Mouse (Mus musculus) limb, embryonic 11.5 days (tissue): Measurements from ENCODE around the gene Ccdc117. TPM values are rescaled to one million over a fixed set of nuclear protein-coding genes. Genes with fewer than 3 reads are reported as not detected.
"Not testable (repeated sequence)": the region's sequence is repeated elsewhere in the genome, so short reads cannot be mapped to it uniquely, and the experiment has no call there.

ENCODE experiments used
- ATAC-seq: fragments of 200-750 bp; cut with Nextera tagmentation; 2 replicates; pipeline ENCODE4 v1.8.0; 2017; ENCODE audit warnings: low read depth; ENCODE audit not compliant: insufficient number of reproducible peaks, low FRiP score, low TSS enrichment
- DNase-seq: peaks from one replicate; pipeline ENCODE4 v3.0.0-alpha.2; 2015; ENCODE audit warnings: low spot score
- H3K27ac ChIP-seq: fragments of 300-500 bp; sonication (generic); replicated peaks from 2 replicates; pipeline ENCODE4 v1.5.1; 2014; ENCODE audit warnings: low read depth, mild to moderate bottlenecking, low read length
- H3K27me3 ChIP-seq: fragments of 300-500 bp; sonication (generic); 2 replicates; pipeline ENCODE4 v1.6.1; 2014; ENCODE audit warnings: mild to moderate bottlenecking, low read length, mixed read lengths; ENCODE audit not compliant: control insufficient read depth, insufficient read depth
- H3K36me3 ChIP-seq: fragments of 300-500 bp; sonication (generic); 2 replicates; pipeline ENCODE4 v1.6.1; 2014; ENCODE audit warnings: mild to moderate bottlenecking, low read length, moderate library complexity, mixed read lengths; ENCODE audit not compliant: control insufficient read depth, insufficient read depth
- H3K4me1 ChIP-seq: fragments of 300-500 bp; sonication (generic); 2 replicates; pipeline ENCODE4 v1.6.1; 2014; ENCODE audit warnings: low read length, mixed read lengths; ENCODE audit not compliant: control insufficient read depth, insufficient read depth
- H3K4me2 ChIP-seq: fragments of 300-500 bp; sonication (generic); 2 replicates; pipeline ENCODE4 v1.6.1; 2014; ENCODE audit warnings: low read depth, mild to moderate bottlenecking, moderate library complexity; ENCODE audit not compliant: severe bottlenecking
- H3K4me3 ChIP-seq: fragments of 300-500 bp; sonication (generic); 2 replicates; pipeline ENCODE4 v1.5.1; 2014; ENCODE audit warnings: low read depth, low read length
- H3K9ac ChIP-seq: fragments of 300-500 bp; sonication (generic); 2 replicates; pipeline ENCODE4 v1.6.1; 2014; ENCODE audit warnings: mild to moderate bottlenecking, low read length
- H3K9me3 ChIP-seq: fragments of 300-500 bp; sonication (generic); 2 replicates; pipeline ENCODE4 v1.6.1; 2016; ENCODE audit warnings: low read length; ENCODE audit not compliant: control insufficient read depth
- WGBS: fragments of 180-500 bp; shearing (Covaris S2); extraction: QIAGEN DNeasy Blood & Tissue Kit; methylation state at CpG from one replicate; pipeline ENCODE4 v1.1.7; 2014; 5-methylcytosine and 5-hydroxymethylcytosine counted together
- polyA plus RNA-seq: library from polyadenylated mRNA; unstranded; fragments of >200 nt; fragmentation: Nextera tagmentation; extraction: Ambion mirVana; gene quantifications from 2 replicates; pipeline ENCODE4 v1.2.1, GENCODE M21; 2014

The Ccdc117 gene
- polyA plus RNA-seq, 1 experiment from 2014 or later, result 33.5 TPM

- no peak overlapping the region for H3K4me3 ChIP-seq
- no peaks in the 10 kb centered on the region for H3K9me3 ChIP-seq
- H3K27me3 ChIP-seq, result no peaks in the 10 kb centered on the region
- H3K4me1 ChIP-seq, result no peaks in the 10 kb centered on the region
- H3K36me3 ChIP-seq, result no peaks in the 10 kb centered on the region
- ATAC-seq (no peak), DNase-seq (no peak)
- no peak overlapping the region for H3K4me2 ChIP-seq
- 76% methylated on average over 8 of the region's 8 CpGs for WGBS
- H3K27ac ChIP-seq, result no peak overlapping the region
- no peak overlapping the region for H3K9ac ChIP-seq
Observed at GRCm38 (mm10) chr11:5512961-5513360, 29.0 kb downstream of the Ccdc117 start.

GRCm38 (mm10) chr11:5512099-5512725 lies 29.8 kb downstream of the Ccdc117 start:
- DNase-seq, result no peak
- no peaks in the 10 kb centered on the region for H3K9me3 ChIP-seq
- no peaks in the 10 kb centered on the region for H3K36me3 ChIP-seq
- H3K4me1 ChIP-seq, result no peaks in the 10 kb centered on the region
- H3K4me3 ChIP-seq, result no peak overlapping the region
- H3K4me2 ChIP-seq, result no peak overlapping the region
- 79% methylated on average over 12 of the region's 12 CpGs for WGBS
- no peak overlapping the region for H3K27ac ChIP-seq
- no peak overlapping the region for H3K9ac ChIP-seq
- H3K27me3 ChIP-seq, result no peaks in the 10 kb centered on the region
- no peak for ATAC-seq

DNA sequence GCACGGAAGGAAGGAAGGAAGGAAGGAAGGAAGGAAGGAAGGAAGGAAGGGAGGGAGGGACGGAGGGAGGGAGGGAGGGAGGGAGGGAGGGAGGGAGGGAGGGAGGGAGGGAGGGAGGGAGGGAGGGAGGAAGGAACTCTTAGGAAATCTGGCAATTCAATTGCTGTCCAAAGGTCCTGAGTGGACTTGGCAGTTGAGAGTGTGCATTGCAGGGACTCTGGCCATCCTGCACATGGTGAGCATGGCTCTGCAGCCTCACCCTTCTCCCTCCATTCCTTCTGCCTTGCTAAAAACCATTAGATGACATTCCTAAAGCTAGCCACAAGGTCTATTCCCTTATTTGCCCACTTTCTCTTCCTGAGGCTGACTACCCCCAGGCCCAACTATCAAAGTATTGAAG lies 31.3 kb downstream of the Ccdc117 start:
- ATAC-seq, H3K27ac ChIP-seq, H3K9ac ChIP-seq, H3K4me3 ChIP-seq, H3K4me1 ChIP-seq, DNase-seq, H3K4me2 ChIP-seq, H3K27me3 ChIP-seq, H3K36me3 ChIP-seq, H3K9me3 ChIP-seq: not testable (repeated sequence)
- 60% methylated on average over 1 of the region's 2 CpGs for WGBS

GRCm38 (mm10) chr11:5510099-5510391 lies 31.9 kb downstream of the Ccdc117 start:
- no peak for DNase-seq
- H3K27me3 ChIP-seq, result no peaks in the 10 kb centered on the region
- no peak overlapping the region for H3K9ac ChIP-seq
- no peak overlapping the region for H3K27ac ChIP-seq
- ATAC-seq, result no peak
- H3K4me3 ChIP-seq, result no peak overlapping the region
- H3K4me1 ChIP-seq, result no peaks in the 10 kb centered on the region
- whole genome bisulfite sequencing, result 85% methylated on average over 5 of the region's 5 CpGs
- H3K9me3 ChIP-seq, result no peaks in the 10 kb centered on the region
- H3K4me2 ChIP-seq, result no peak overlapping the region
- H3K36me3 ChIP-seq, result no peaks in the 10 kb centered on the region

- Histone ChIP-seq H3K9ac (no peak overlapping the region; the same call in 1 of the 2 replicates), H3K9me3 (no peaks in the 10 kb centered on the region), H3K36me3 (no peaks in the 10 kb centered on the region), H3K4me2 (no peak overlapping the region), H3K27ac (no peak overlapping the region), H3K4me3 (no peak overlapping the region), H3K4me1 (no peaks in the 10 kb centered on the region), H3K27me3 (no peaks in the 10 kb centered on the region)
- WGBS, result 82% methylated on average over 8 of the region's 8 CpGs
- ATAC-seq (no peak), DNase-seq (no peak)
Observed at GRCm38 (mm10) chr11:5509215-5510098, 32.5 kb downstream of the Ccdc117 start.

DNA sequence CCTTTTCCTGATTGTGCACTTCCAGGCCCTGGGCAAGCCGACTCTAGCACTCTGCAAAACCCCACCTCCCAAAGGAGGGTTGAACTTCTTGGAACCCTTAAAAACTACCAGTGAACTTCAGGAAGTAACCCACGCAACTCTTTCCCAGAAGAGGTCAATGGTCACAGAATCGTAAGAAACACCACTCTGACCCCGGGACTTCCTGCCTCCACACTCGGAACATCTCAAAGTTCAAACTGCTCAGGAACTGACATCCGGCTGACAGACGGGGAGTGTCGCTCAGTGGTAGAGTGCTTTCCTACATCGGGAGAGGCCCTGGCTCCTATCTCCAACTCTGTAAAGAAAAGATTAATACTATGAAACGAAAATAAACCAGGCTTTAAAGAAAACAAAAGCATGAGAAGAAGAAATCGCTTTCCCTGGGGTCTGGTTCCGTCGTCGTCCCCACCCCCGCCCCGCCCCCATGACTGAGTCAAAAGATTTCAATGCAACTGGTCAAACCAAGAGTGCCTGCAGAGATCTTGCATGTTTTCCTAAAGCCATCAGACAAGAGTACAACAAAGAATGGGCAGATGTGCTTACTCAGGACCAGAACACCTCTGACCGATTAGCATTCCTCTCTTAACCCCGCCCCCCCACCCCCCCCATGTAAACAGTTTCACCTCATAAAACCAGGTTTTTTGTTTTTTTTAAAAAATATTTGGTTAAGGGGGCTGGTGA lies 36.0 kb downstream of the Ccdc117 start:
- WGBS, result 44% methylated on average over 18 of the region's 18 CpGs

DNA sequence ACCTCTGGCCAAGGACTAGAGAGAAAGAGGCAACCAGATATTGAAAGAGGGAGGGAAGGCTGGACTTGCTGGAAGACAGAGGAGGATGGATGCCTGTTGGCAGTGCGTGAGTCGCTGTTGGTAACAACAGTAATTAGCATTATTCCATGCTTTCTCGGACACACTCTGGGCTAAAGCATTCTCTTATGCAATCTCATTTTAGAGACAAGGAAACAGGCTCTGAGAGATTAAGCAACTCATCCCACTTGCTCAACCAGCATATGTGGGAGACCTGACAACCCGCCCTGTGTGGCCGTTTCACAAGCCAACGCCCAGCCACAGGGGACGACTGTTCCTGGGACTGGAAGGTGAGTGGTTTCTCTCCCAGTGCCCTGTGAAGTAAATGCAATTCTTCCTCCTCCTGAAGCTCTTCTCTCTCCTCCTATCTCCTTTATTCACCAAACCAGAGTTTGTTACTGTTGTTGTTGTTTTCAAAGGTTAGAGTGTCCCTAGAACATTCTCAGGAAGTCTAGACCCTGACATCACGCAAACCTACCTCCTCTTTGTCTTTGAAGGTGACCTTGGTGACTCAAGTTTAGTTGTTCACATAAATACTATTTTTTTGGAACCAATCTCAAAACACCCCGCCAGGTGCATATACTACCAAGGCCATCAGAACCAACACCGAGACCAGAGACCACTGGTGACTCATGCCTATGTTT lies 39.5 kb downstream of the Ccdc117 start:
- no peaks in the 10 kb centered on the region for H3K4me1 ChIP-seq
- H3K4me2 ChIP-seq, result no peak overlapping the region
- ATAC-seq (no peak), DNase-seq (no peak)
- 90% methylated on average over 10 of the region's 10 CpGs for WGBS
- H3K9me3 ChIP-seq, result no peaks in the 10 kb centered on the region
- H3K36me3 ChIP-seq, result no peaks in the 10 kb centered on the region
- no peak overlapping the region for H3K9ac ChIP-seq
- H3K4me3 ChIP-seq, result no peak overlapping the region
- H3K27me3 ChIP-seq, result no peaks in the 10 kb centered on the region
- no peak overlapping the region for H3K27ac ChIP-seq

More for the DNA sequence above, 36.0 kb downstream of the Ccdc117 start:
- no peaks in the 10 kb centered on the region for H3K4me1 ChIP-seq
- no peaks in the 10 kb centered on the region for H3K36me3 ChIP-seq
- no peak overlapping the region for H3K4me2 ChIP-seq
- H3K4me3 ChIP-seq, result no peak overlapping the region
- DNase-seq (no peak), ATAC-seq (no peak)
- no peaks in the 10 kb centered on the region for H3K27me3 ChIP-seq
- no peak overlapping the region for H3K27ac ChIP-seq
- H3K9me3 ChIP-seq, result no peaks in the 10 kb centered on the region
- no peak overlapping the region for H3K9ac ChIP-seq
